Mouse (Mus musculus): Measurements from ENCODE around the gene Top2a. TPM values are rescaled to one million over a fixed set of nuclear protein-coding genes. Genes with fewer than 3 reads are reported as not detected.

Gene Top2a
- total and polyA plus RNA-seq, 3 experiments = 385 to 444 (median 400) TPM

GRCm38 (mm10) chr11:99047643-99048042 lies 23.7 kb upstream of the Top2a start:
- dilution Hi-C loops (cut with MboI; ENCODE audit: extremely low pct_ligation_motif_present, extremely low pct_unique_long_range_greater_than_20kb, low sequenced_read_pairs) = no loop called here

GRCm38 (mm10) chr11:99047120-99047519 lies 23.1 kb upstream of the Top2a start:
- Histone ChIP-seq H3K4me2 (ENCODE audit: insufficient read depth, low read depth, poor library complexity, severe bottlenecking) (no peak overlapping the region), H3K4me1 (ENCODE audit: control insufficient read depth in 1 of 2, insufficient read depth in 2 of 2) (peaks cover 2 to 12% of the 10 kb centered on the region in 2 experiments; a peak in 3 of 4 replicates), H3K4me3 (replicated peaks in 1 of 3; ENCODE audit: low read depth in 2 of 3, low read length in 2 of 3, poor library complexity in 1 of 3) (no peak overlapping the region), H3K27ac (ENCODE audit: insufficient read depth, low read depth) (no peak overlapping the region), H3K9ac (ENCODE audit: insufficient read depth, low read depth) (no peak overlapping the region), H3K9me3 (replicated peaks; ENCODE audit: low read length) (no peaks in the 10 kb centered on the region), H3K27me3 (replicated peaks) (peaks cover 59% of the 10 kb centered on the region), H3K36me3 (replicated peaks in 1 of 2; ENCODE audit: control insufficient read depth in 1 of 2, insufficient read depth in 1 of 2, low read length in 1 of 2) (no peaks in the 10 kb centered on the region), H3K79me2 (replicated peaks; ENCODE audit: control insufficient read depth, extremely low read depth, insufficient read depth, poor library complexity, severe bottlenecking) (no peaks in the 10 kb centered on the region)
- in situ Hi-C loops (cut with MboI; ENCODE audit: low pct_ligation_motif_present, low pct_unique_long_range_greater_than_20kb, low sequenced_read_pairs) (no loop called here), dilution Hi-C loops (cut with MboI; ENCODE audit: extremely low pct_ligation_motif_present, extremely low pct_unique_long_range_greater_than_20kb, low sequenced_read_pairs) (no loop called here)
- no peak for TF ChIP-seq CTCF (conservative IDR thresholded peaks at IDR 0.05 in 1 of 2, IDR thresholded peaks at IDR 0.05 in 1 of 2; ENCODE audit: low read depth in 2 of 2, low read length in 2 of 2)
- TF ChIP-seq RCOR1 (conservative IDR thresholded peaks at IDR 0.05; ENCODE audit: low read depth, low read length) = no peak
- TF ChIP-seq CHD1 (IDR thresholded peaks at IDR 0.05; ENCODE audit: low read depth, low read length) = no peak
- DNase-seq (ENCODE audit: extremely low read depth) = no peak

More at GRCm38 (mm10) chr11:99047643-99048042, 23.7 kb upstream of the Top2a start:
- TF ChIP-seq ZNF384 (IDR thresholded peaks at IDR 0.05; ENCODE audit: low read depth, low read length) (no peak), KAT2A (IDR thresholded peaks at IDR 0.05; ENCODE audit: insufficient replicate concordance, low read length) (no peak), ETS1 (conservative IDR thresholded peaks at IDR 0.05; ENCODE audit: low read depth, low read length) (no peak), PAX5 (IDR thresholded peaks at IDR 0.05; ENCODE audit: low read length) (no peak), MAFK (IDR thresholded peaks at IDR 0.05; ENCODE audit: insufficient replicate concordance, low read length) (no peak), JUND (conservative IDR thresholded peaks at IDR 0.05; ENCODE audit: low read depth, low read length) (no peak), MEF2A (IDR thresholded peaks at IDR 0.05; ENCODE audit: borderline replicate concordance, low read depth, low read length) (no peak)
- Histone ChIP-seq H3K4me2 (ENCODE audit: insufficient read depth, low read depth, poor library complexity, severe bottlenecking) (no peak overlapping the region), H3K27ac (ENCODE audit: insufficient read depth, low read depth) (no peak overlapping the region), H3K4me1 (ENCODE audit: control insufficient read depth in 1 of 2, insufficient read depth in 2 of 2) (peaks cover 0 to 8% of the 10 kb centered on the region in 2 experiments; a peak in 2 of 4 replicates), H3K79me2 (replicated peaks; ENCODE audit: control insufficient read depth, extremely low read depth, insufficient read depth, poor library complexity, severe bottlenecking) (no peaks in the 10 kb centered on the region), H3K4me3 (replicated peaks in 1 of 3; ENCODE audit: low read depth in 2 of 3, low read length in 2 of 3, poor library complexity in 1 of 3) (no peak overlapping the region), H3K36me3 (replicated peaks in 1 of 2; ENCODE audit: control insufficient read depth in 1 of 2, insufficient read depth in 1 of 2, low read length in 1 of 2) (no peaks in the 10 kb centered on the region), H3K9ac (ENCODE audit: insufficient read depth, low read depth) (no peak overlapping the region), H3K9me3 (replicated peaks; ENCODE audit: low read length) (no peaks in the 10 kb centered on the region), H3K27me3 (replicated peaks) (peaks cover 59% of the 10 kb centered on the region)
- in situ Hi-C loops (cut with MboI; ENCODE audit: low pct_ligation_motif_present, low pct_unique_long_range_greater_than_20kb, low sequenced_read_pairs) = no loop called here
- no peak for DNase-seq (ENCODE audit: extremely low read depth)

- DNase-seq (ENCODE audit: extremely low read depth) = no peak
- Histone ChIP-seq H3K27ac (ENCODE audit: insufficient read depth, low read depth) (no peak overlapping the region), H3K79me2 (replicated peaks; ENCODE audit: control insufficient read depth, extremely low read depth, insufficient read depth, poor library complexity, severe bottlenecking) (no peaks in the 10 kb centered on the region), H3K36me3 (replicated peaks in 1 of 2; ENCODE audit: control insufficient read depth in 1 of 2, insufficient read depth in 1 of 2, low read length in 1 of 2) (no peaks in the 10 kb centered on the region), H3K4me1 (ENCODE audit: control insufficient read depth in 1 of 2, insufficient read depth in 2 of 2) (peaks cover 4 to 15% of the 10 kb centered on the region in 2 experiments; a peak in 3 of 4 replicates), H3K9ac (ENCODE audit: insufficient read depth, low read depth) (no peak overlapping the region), H3K4me2 (ENCODE audit: insufficient read depth, low read depth, poor library complexity, severe bottlenecking) (no peak overlapping the region), H3K27me3 (replicated peaks) (peaks cover 63% of the 10 kb centered on the region), H3K4me3 (replicated peaks in 1 of 3; ENCODE audit: low read depth in 2 of 3, low read length in 2 of 3, poor library complexity in 1 of 3) (no peak overlapping the region), H3K9me3 (replicated peaks; ENCODE audit: low read length) (no peaks in the 10 kb centered on the region)
- in situ Hi-C loops (cut with MboI; ENCODE audit: low pct_ligation_motif_present, low pct_unique_long_range_greater_than_20kb, low sequenced_read_pairs) = no loop called here
- TF ChIP-seq HCFC1 (IDR thresholded peaks at IDR 0.05; ENCODE audit: low read depth, low read length) (no peak), SIN3A (IDR thresholded peaks at IDR 0.05; ENCODE audit: low read length) (no peak), CHD2 (IDR thresholded peaks at IDR 0.05; ENCODE audit: low read length) (no peak), UBTF (IDR thresholded peaks at IDR 0.05; ENCODE audit: low read depth, low read length) (no peak), RAD21 (IDR thresholded peaks at IDR 0.05; ENCODE audit: low read depth, low read length) (no peak), ZKSCAN1 (IDR thresholded peaks at IDR 0.05; ENCODE audit: borderline replicate concordance, low read depth, low read length) (no peak), RCOR1 (conservative IDR thresholded peaks at IDR 0.05; ENCODE audit: low read depth, low read length) (no peak), CHD1 (IDR thresholded peaks at IDR 0.05; ENCODE audit: low read depth, low read length) (no peak)
- dilution Hi-C loops (cut with MboI; ENCODE audit: extremely low pct_ligation_motif_present, extremely low pct_unique_long_range_greater_than_20kb, low sequenced_read_pairs) = no loop called here
Measured at GRCm38 (mm10) chr11:99045159-99045889, 21.3 kb upstream of the Top2a start.

All from CH12.LX (cell line).